Mouse (Mus musculus): ENCODE results near the gene Plekha3. TPM values are rescaled to one million over a fixed set of nuclear protein-coding genes. Genes with fewer than 3 reads are reported as not detected.

Gene Plekha3
- polyA plus RNA-seq, 1 experiment = 9.2 TPM

- WGBS = 96% methylated on average over 7 of the region's 7 CpGs
- no peaks in the 10 kb centered on the region for H3K27me3 ChIP-seq (ENCODE audit: control insufficient read depth, insufficient read depth, low read length)
- TF ChIP-seq CTCF (IDR thresholded peaks at IDR 0.05; ENCODE audit: extremely low read depth, insufficient read length, insufficient replicate concordance, low read depth, low read length) = no peak
- no peak for TF ChIP-seq POLR2A (IDR thresholded peaks at IDR 0.05; ENCODE audit: low read depth, low read length)
- H3K4me1 ChIP-seq (ENCODE audit: control insufficient read depth, insufficient read depth, insufficient read length, low read length) = no peaks in the 10 kb centered on the region
- H3K27ac ChIP-seq (ENCODE audit: insufficient read depth, low read depth, low read length) = no peak overlapping the region
- H3K36me3 ChIP-seq (ENCODE audit: control insufficient read depth, insufficient read depth, low read length) = peaks cover 16% of the 10 kb centered on the region
- no peak overlapping the region for H3K4me3 ChIP-seq (ENCODE audit: low read depth, low read length)
These were observed 9.6 kb upstream of the Plekha3 start for GRCm38 (mm10) chr2:76665531-76665930.

- no peak overlapping the region for H3K4me3 ChIP-seq (ENCODE audit: low read depth, low read length)
- H3K27ac ChIP-seq (ENCODE audit: insufficient read depth, low read depth, low read length) = no peak overlapping the region
- H3K27me3 ChIP-seq (ENCODE audit: control insufficient read depth, insufficient read depth, low read length) = no peaks in the 10 kb centered on the region
- no peak for TF ChIP-seq POLR2A (IDR thresholded peaks at IDR 0.05; ENCODE audit: low read depth, low read length)
- TF ChIP-seq CTCF (IDR thresholded peaks at IDR 0.05; ENCODE audit: extremely low read depth, insufficient read length, insufficient replicate concordance, low read depth, low read length) = no peak
- 88% methylated on average over 5 of the region's 5 CpGs for WGBS
- peaks cover 16% of the 10 kb centered on the region for H3K36me3 ChIP-seq (ENCODE audit: control insufficient read depth, insufficient read depth, low read length)
- H3K4me1 ChIP-seq (ENCODE audit: control insufficient read depth, insufficient read depth, insufficient read length, low read length) = no peaks in the 10 kb centered on the region; the same call in 1 of the 2 replicates
These were observed 7.9 kb upstream of the Plekha3 start for GRCm38 (mm10) chr2:76667200-76667599.

GRCm38 (mm10) chr2:76671641-76672040 is 3.4 kb upstream of the Plekha3 start:
- TF ChIP-seq CTCF (IDR thresholded peaks at IDR 0.05; ENCODE audit: extremely low read depth, insufficient read length, insufficient replicate concordance, low read depth, low read length) = no peak
- no peak for TF ChIP-seq POLR2A (IDR thresholded peaks at IDR 0.05; ENCODE audit: low read depth, low read length)
- H3K4me3 ChIP-seq (ENCODE audit: low read depth, low read length) = no peak overlapping the region
- peaks cover 5% of the 10 kb centered on the region; the same call in 1 of the 2 replicates for H3K36me3 ChIP-seq (ENCODE audit: control insufficient read depth, insufficient read depth, low read length)
- peaks cover 13% of the 10 kb centered on the region; the same call in 1 of the 2 replicates for H3K4me1 ChIP-seq (ENCODE audit: control insufficient read depth, insufficient read depth, insufficient read length, low read length)
- 56% methylated on average over 6 of the region's 6 CpGs for WGBS
- no peaks in the 10 kb centered on the region for H3K27me3 ChIP-seq (ENCODE audit: control insufficient read depth, insufficient read depth, low read length)
- H3K27ac ChIP-seq (ENCODE audit: insufficient read depth, low read depth, low read length) = no peak overlapping the region

- 4% methylated on average over 9 of the region's 9 CpGs for WGBS
- TF ChIP-seq POLR2A (IDR thresholded peaks at IDR 0.05; ENCODE audit: low read depth, low read length) = no peak
- no peak for TF ChIP-seq CTCF (IDR thresholded peaks at IDR 0.05; ENCODE audit: extremely low read depth, insufficient read length, insufficient replicate concordance, low read depth, low read length)
- peak overlapping the region; percentile 85 for H3K27ac ChIP-seq (ENCODE audit: insufficient read depth, low read depth, low read length)
These were observed 2.8 kb upstream of the Plekha3 start for GRCm38 (mm10) chr2:76672134-76672745.

GRCm38 (mm10) chr2:76672966-76673392 is 2.1 kb upstream of the Plekha3 start, which contains the start of gene Fkbp7:
Gene Fkbp7, minus strand, starts transcription at chr2:76673116.
- under 1% methylated on average over 17 of the region's 17 CpGs for WGBS
- TF ChIP-seq POLR2A (IDR thresholded peaks at IDR 0.05; ENCODE audit: low read depth, low read length) (peak; percentile 82), CTCF (IDR thresholded peaks at IDR 0.05; ENCODE audit: extremely low read depth, insufficient read length, insufficient replicate concordance, low read depth, low read length) (no peak)
- H3K27ac ChIP-seq (ENCODE audit: insufficient read depth, low read depth, low read length) = peak within 1 kb of the TSS; percentile 85
- H3K27me3 ChIP-seq (ENCODE audit: control insufficient read depth, insufficient read depth, low read length) = no peaks in the 10 kb centered on the region
- H3K36me3 ChIP-seq (ENCODE audit: control insufficient read depth, insufficient read depth, low read length) = peaks cover 4% of the 10 kb centered on the region; the same call in 1 of the 2 replicates
- H3K4me1 ChIP-seq (ENCODE audit: control insufficient read depth, insufficient read depth, insufficient read length, low read length) = peaks cover 14% of the 10 kb centered on the region; the same call in 1 of the 2 replicates
- peak within 1 kb of the TSS; percentile 54 for H3K4me3 ChIP-seq (ENCODE audit: low read depth, low read length)

More at GRCm38 (mm10) chr2:76672134-76672745, 2.8 kb upstream of the Plekha3 start:
- H3K27me3 ChIP-seq (ENCODE audit: control insufficient read depth, insufficient read depth, low read length) = no peaks in the 10 kb centered on the region
- H3K4me1 ChIP-seq (ENCODE audit: control insufficient read depth, insufficient read depth, insufficient read length, low read length) = peaks cover 14% of the 10 kb centered on the region; the same call in 1 of the 2 replicates
- H3K36me3 ChIP-seq (ENCODE audit: control insufficient read depth, insufficient read depth, low read length) = peaks cover 5% of the 10 kb centered on the region; the same call in 1 of the 2 replicates
- H3K4me3 ChIP-seq (ENCODE audit: low read depth, low read length) = peak overlapping the region; percentile 54; the same call in 1 of the 2 replicates

GRCm38 (mm10) chr2:76673472-76674081 is 1.5 kb upstream of the Plekha3 start:
- Histone ChIP-seq H3K36me3 (ENCODE audit: control insufficient read depth, insufficient read depth, low read length) (peaks cover 4% of the 10 kb centered on the region; the same call in 1 of the 2 replicates), H3K27ac (ENCODE audit: insufficient read depth, low read depth, low read length) (peak overlapping the region; percentile 35; the same call in 1 of the 2 replicates), H3K4me1 (ENCODE audit: control insufficient read depth, insufficient read depth, insufficient read length, low read length) (peaks cover 14% of the 10 kb centered on the region; the same call in 1 of the 2 replicates), H3K4me3 (ENCODE audit: low read depth, low read length) (no peak overlapping the region), H3K27me3 (ENCODE audit: control insufficient read depth, insufficient read depth, low read length) (no peaks in the 10 kb centered on the region)
- TF ChIP-seq POLR2A (IDR thresholded peaks at IDR 0.05; ENCODE audit: low read depth, low read length) = no peak
- TF ChIP-seq CTCF (IDR thresholded peaks at IDR 0.05; ENCODE audit: extremely low read depth, insufficient read length, insufficient replicate concordance, low read depth, low read length) = peak; percentile 28; the same call in 1 of the 2 replicates
- 31% methylated on average over 7 of the region's 7 CpGs for WGBS

GRCm38 (mm10) chr2:76675451-76675850 is 370 bp downstream of the Plekha3 start:
- Histone ChIP-seq H3K27me3 (ENCODE audit: control insufficient read depth, insufficient read depth, low read length) (no peaks in the 10 kb centered on the region), H3K4me3 (ENCODE audit: low read depth, low read length) (peak overlapping the region; percentile 76), H3K27ac (ENCODE audit: insufficient read depth, low read depth, low read length) (0 out of 2 replicates have a peak overlapping the region, but pooled peaks have one; percentile 5), H3K4me1 (ENCODE audit: control insufficient read depth, insufficient read depth, insufficient read length, low read length) (peaks cover 14% of the 10 kb centered on the region; the same call in 1 of the 2 replicates), H3K36me3 (ENCODE audit: control insufficient read depth, insufficient read depth, low read length) (peaks cover 4% of the 10 kb centered on the region)
- TF ChIP-seq CTCF (IDR thresholded peaks at IDR 0.05; ENCODE audit: extremely low read depth, insufficient read length, insufficient replicate concordance, low read depth, low read length) = no peak
- TF ChIP-seq POLR2A (IDR thresholded peaks at IDR 0.05; ENCODE audit: low read depth, low read length) = no peak
- WGBS = 1% methylated on average over 43 of the region's 44 CpGs

Data from small intestine, adult 2 months (tissue).